Mouse (Mus musculus) CD4-positive helper T cell, adult 2 months (primary cell): Measurements from ENCODE around the gene Spaca7.
"Not testable (repeated sequence)": the region's sequence is repeated elsewhere in the genome, so short reads cannot be mapped to it uniquely, and the experiment has no call there.

Source experiments
- DNase-seq: peaks from one replicate; pipeline ENCODE4 v3.0.0-alpha.2; 2012; ENCODE audit warnings: low read depth, missing footprints, low spot score

Gene Spaca7

DNA sequence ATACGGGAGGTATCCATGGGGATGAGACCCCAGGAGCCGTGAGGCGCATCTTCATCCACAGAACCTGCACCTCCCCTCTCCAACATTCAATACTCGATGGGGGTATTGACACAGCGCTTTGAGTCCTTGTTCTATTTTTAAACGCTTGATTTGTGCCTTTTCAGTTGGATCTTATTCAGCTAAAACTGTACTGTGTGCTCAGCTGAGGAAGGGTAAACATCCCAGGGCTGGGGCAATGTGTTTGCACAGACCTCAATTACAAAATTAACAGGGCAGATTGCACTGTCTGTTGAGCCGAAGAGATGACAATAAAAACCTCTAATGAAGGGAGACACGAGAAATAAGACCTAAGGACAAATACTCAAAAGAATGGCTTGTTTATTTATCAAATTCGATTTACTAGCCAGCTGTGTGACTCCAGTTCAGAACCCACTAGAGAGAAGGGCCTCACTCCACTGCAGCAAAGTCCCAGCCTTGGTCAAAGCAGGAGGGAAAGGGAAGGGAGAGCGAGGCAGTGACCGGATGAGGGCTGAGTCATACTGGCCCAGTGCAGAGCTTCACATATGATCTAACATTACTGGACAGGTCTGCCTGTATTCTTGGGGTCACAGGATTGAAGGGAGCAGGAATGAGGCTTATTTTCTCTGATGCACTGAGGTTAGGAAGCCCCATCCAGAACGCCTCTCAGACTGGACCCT is 37.1 kb downstream of the Spaca7 start:
- no peak for DNase-seq

DNA sequence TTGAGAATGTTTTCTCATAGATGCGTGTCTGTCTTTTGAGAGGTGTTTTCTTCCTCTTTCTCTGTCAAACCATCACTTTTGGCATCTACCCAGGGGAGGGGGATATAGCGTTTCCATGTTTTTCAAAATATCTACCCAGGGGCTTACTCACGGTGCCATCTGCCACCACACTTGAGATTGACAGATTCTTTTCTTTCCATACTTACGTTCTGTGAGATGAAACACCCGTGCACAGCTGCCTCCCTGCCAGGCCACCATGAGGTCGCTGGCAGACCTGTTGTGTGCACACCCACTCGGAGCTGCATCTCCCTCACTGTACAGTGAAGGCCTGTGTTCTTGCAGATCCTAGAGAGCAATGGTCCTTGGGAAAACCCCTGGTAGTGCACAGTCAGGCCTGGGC is 40.4 kb downstream of the Spaca7 start:
- no peak for DNase-seq

GRCm38 (mm10) chr8:12617369-12617768 is 44.5 kb downstream of the Spaca7 start:
- not testable (repeated sequence) for DNase-seq

DNA sequence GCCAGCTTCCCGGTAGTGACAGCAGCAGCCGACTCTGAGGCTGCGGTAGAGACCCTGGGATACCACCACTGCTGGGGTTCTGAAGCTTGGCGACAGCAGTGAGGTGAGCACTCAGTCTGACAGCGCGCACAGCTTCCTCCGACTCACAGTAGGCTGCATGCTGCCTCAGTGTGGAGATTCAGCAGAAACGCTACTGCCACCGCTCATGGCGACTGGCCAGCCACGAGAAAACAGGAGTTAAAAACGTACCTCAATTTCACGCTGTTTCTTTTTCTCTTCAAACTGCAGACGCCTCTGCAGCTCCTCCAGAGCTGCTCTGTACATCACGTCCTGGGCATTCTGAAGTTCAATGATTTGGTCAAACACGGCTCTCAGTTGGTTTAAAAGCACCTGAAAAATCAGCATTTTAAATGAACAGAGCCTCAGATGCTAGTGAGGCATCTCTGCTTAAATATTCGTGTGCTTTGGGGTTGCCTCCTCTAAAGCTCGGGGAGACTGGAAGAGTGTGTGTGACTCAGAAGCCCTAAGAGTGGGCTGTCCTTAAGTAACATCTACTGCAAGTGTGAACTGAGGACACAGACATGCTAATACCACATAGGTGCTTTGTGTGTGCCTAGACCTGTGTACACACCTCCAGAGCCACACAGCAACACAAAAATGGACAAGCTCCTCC is 48.9 kb downstream of the Spaca7 start:
- no peak for DNase-seq

DNA sequence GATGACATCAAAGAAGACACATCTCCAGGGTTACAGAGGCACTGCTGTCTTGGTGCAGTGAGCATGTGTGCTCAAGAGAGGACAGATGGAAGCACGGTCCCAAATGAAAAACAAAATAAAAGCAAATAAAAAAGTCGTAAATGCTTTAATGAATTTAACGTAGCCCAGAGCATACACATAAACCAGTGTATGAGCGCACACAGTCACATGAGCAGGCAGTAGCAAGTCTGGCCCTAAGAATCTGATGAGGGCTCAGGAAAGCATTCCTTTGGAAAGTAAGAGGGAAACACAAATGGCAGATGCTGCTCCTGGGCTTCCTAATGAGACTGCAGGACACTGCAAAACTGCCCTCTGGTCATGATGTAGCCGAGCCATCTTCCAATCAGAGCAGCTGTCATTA is 53.1 kb downstream of the Spaca7 start:
- no peak for DNase-seq

- peak; percentile 8 for DNase-seq
Observed at GRCm38 (mm10) chr8:12629079-12629478, 56.2 kb downstream of the Spaca7 start.

DNA sequence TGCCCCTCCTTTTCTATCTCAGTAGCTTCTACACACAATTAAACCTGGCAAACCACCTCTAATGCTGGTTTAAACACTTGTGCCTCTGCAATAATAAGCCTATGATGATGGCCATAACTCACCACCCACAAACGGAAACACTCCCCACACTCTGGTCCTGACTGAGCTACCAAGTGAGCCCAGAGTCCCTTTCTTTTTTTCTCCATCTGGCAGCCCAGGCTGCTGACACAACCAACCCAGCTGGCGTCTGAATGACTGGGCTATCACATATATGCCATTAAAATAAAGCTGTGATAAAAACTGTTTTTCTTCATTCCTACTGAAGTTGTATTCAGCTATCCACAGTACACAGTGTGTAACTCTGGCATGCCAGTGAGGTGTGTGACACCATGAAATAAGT is 62.5 kb downstream of the Spaca7 start:
- DNase-seq = no peak

DNA sequence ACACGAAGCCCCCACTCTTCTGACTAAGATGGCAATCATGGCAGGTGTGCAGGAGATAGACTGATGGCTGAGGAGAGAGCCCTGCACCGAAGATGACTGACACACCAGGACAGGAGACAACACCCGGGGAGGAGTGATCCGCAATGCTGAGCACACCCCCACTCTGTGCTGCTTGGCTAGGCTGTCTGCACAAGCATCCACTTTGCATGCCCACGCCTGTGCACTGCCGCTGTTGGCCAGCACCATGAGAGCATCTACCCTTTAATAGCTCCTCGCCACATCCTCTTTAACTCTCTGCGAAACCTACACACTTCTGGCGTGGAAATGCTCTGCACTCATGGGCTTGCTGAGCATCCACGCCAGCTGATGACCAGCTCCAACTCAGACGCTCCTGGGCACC is 65.6 kb downstream of the Spaca7 start:
- no peak for DNase-seq

DNA sequence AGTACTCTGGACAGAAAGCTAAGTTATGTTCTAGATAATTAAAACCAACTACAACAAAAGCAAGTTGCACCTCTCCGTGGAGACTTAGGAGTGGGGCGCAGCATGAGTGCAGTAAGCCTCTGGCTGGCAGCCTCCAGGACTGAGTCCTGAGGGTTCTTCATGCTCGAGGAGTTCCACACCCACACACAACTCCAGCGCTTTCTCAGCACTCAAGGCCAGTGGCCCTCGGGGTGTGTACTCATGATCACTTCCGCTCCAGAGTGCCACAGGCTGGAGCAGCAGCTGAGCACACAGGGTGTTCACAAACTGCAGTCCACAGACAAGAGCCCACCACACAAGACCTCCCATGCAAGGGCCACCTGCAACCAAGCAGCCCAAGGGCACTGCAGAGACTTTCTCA is 68.7 kb downstream of the Spaca7 start:
- DNase-seq = no peak

DNA sequence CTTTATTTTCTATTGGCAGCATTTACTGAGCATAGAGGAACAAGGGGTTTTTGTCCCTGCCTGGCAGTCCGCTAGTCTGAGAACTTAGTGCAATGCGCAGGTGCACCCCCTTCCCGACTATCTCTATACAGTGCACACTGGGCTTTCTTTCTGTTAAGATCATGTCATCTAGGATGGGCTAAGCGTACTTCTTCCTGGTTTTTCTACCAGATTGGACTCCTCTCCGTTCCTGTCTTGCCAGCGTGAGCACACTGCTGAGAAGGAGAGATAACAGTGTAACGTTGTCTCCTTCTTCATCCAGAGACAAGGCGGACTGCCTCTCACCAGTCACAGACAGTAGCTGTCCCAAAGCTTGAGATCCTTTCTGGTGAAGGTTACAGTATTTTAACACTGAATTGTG is 71.5 kb downstream of the Spaca7 start:
- no peak for DNase-seq

GRCm38 (mm10) chr8:12644894-12645293 is 72.1 kb downstream of the Spaca7 start:
- no peak for DNase-seq

GRCm38 (mm10) chr8:12646536-12646935 is 73.7 kb downstream of the Spaca7 start:
- DNase-seq = no peak

GRCm38 (mm10) chr8:12648951-12649350 is 76.1 kb downstream of the Spaca7 start:
- DNase-seq = no peak
